Mouse (Mus musculus): ENCODE data around the gene Tnfrsf12a.

GRCm38 (mm10) chr17:23719455-23719854 lies 42.2 kb upstream of the Tnfrsf12a start:
- TF ChIP-seq CTCF (IDR thresholded peaks at IDR 0.05; ENCODE audit: extremely low read depth, insufficient read depth, low read length) (no peak), POLR2A (IDR thresholded peaks at IDR 0.05; ENCODE audit: extremely low read depth, insufficient read depth, low read length) (no peak)

Data from cortical plate, adult 2 months (tissue).